Mouse (Mus musculus) layer of hippocampus, adult 18-20 months (tissue): Measurements from ENCODE around the gene 7530416G11Rik. TPM values are rescaled to one million over a fixed set of nuclear protein-coding genes. Genes with fewer than 3 reads are reported as not detected.

Experiments
- DNase-seq, 2 experiments: peaks; one replicate each; pipeline ENCODE4 v3.0.0; 2022; ENCODE audit warnings: low spot score in 2 of 2
- total RNA-seq, 2 experiments: library from RNA; stranded (reverse); gene quantifications; 2 replicates each; pipeline ENCODE4 v1.2.3; 2021

The 7530416G11Rik gene
- total RNA-seq, 2 experiments from 2014 or later: not detected

GRCm38 (mm10) chr15:85480630-85481029, 22.4 kb downstream of the 7530416G11Rik start:
- DNase-seq: no peak

DNA sequence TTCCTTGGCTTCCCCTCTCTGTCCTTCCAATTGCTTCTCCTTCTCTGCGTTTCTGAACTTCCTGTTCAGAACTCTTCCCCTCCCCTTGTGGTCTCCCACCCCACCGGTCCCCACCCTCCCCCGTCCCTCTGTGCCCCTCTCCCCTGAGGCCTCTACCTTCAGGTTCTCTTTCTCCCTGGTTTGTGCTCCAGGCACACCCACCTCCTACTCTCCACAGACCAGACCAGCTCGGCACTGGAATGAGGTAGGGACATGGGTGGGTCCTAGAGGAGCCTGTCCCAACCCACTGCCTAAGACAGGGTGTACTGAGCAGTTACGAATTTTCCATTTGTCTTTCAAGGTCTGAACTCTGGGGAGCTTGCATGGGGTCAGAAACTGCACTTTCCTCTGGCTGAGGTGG, 23.1 kb downstream of the 7530416G11Rik start:
- DNase-seq: no peak

DNA sequence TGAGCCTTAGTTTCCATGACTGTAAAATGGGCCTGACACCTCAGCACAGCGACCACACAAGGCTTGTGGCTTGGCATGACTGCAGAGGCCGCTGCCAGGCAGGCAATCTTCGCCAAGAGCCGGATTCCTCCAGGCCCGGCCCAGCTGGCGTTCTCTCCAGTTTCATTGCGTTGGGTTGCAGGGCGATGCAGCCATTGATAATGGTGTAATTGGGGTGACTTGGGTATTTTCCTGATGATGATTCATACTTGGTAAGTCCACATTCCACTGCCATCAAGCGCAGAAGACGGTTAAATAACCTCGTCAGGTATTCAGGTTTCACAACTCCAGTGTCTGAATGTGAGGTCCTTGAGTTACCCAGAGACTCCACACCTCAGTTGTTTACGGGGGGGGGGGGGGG, 23.7 kb downstream of the 7530416G11Rik start:
- no peak for DNase-seq

DNA sequence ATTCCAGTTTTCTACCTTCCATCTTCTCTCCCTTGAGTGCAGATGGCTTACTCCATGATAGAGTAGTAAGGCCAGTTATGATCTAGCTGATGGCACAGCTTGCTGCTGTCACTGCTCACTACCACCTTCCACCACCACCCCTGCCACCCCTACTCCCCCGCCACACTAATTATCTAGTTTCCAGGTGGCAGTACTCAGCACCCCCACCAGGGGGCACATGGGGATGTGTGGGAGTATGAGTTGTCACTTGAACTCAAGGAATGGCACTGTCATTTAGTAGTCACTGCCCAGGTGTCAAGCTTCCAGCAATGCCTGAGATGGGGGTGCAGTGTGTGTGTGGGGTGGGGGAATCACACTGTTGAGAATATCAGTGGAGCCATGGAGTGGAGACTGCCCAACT, 25.4 kb downstream of the 7530416G11Rik start:
- DNase-seq: peak in 1 of 2 experiments; percentile 52

GRCm38 (mm10) chr15:85474697-85475096, 28.3 kb downstream of the 7530416G11Rik start:
- DNase-seq: no peak

- DNase-seq: no peak
Observed at GRCm38 (mm10) chr15:85469401-85469800, 33.6 kb downstream of the 7530416G11Rik start.

DNA sequence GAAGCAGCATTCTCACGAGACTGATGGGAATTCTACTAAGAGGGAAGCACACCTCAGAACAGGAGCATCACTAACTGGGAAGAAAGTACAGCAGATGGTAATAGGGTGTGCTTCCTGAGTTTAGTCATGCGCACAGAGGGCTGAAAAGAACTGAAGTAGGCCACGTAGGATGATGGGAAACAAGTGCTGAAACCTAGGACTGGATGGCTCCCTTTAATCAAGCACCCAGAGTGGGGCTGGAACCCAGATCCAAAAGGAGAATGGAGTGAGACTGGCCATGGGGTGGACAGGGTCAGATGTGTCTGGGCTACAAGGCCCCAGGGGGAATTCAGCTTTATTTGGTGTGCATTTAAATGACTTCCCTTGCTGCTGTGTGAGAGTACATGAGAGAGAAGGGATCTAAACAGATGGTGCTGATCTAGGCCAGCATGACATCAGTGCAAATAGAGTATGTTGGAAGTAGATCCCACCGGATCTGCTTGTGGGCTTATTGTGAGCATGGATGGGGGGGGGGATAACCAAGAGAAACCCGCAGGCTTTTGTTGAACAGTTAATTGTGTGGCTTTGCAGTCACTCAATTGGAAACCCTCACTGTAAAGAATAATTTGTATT, 36.5 kb downstream of the 7530416G11Rik start:
- peak in 1 of 2 experiments; percentile 58 for DNase-seq

GRCm38 (mm10) chr15:85464823-85465565, 38.0 kb downstream of the 7530416G11Rik start:
- DNase-seq: peak in 1 of 2 experiments; percentile 52

GRCm38 (mm10) chr15:85464190-85464589, 38.8 kb downstream of the 7530416G11Rik start:
- DNase-seq: no peak

DNA sequence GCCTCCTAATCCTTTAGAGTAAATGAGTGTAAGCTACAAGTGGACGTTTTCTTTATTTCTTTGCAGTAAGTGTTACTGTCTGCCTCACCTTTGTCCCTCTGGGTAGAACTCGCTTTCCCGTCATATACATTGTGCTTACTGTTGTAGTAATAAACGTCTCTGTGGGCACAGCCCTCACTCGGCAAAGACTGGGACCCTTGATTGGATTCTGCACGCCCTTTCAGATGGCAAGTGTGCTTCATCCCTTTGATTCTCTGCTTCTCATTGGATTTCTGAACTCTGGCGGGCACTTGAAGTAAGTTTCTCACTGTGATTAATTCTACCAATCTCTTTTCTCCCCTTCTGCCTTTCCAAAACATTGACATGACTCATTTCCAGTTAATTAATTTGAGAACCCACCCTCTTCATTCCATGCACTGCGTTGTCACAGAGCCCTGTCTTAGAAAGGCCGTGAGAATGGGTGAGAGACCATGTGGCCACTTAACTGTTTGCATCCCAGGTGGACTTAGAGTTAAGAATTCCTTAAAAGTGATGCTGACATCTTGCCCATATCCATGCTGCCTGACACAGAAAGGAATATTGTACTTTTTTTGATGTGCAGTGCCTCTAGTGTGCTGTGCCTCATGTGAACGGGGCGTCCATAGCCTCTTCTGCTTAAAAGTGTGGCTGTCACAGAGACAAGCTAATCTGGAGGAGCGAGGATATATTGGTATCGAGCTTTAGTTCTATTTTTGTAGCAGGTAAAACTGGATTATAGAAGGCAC, 39.8 kb downstream of the 7530416G11Rik start:
- no peak for DNase-seq

DNA sequence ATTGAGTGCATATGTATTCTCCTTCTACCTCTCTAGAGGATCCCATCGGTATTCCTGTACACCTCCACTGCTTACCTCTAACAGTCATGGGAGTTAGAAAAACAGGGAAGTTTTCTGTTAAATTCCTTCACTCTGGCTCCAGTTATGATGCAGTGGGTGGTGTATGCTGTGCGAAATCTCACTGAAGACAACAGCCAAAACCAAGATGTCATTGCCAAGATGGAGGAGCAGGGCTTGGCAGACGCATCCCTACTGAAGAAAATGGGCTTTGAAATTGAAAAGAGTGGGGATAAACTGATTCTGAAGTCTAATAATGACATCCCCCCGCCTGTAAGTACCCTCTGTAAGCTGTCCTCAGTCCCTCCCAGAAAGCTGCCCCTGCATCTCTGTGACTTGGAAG, 40.9 kb downstream of the 7530416G11Rik start:
- DNase-seq: peak in 1 of 2 experiments; percentile 57

- DNase-seq: peak in 1 of 2 experiments; percentile 58
Observed at GRCm38 (mm10) chr15:85461541-85461940, 41.5 kb downstream of the 7530416G11Rik start.

DNA sequence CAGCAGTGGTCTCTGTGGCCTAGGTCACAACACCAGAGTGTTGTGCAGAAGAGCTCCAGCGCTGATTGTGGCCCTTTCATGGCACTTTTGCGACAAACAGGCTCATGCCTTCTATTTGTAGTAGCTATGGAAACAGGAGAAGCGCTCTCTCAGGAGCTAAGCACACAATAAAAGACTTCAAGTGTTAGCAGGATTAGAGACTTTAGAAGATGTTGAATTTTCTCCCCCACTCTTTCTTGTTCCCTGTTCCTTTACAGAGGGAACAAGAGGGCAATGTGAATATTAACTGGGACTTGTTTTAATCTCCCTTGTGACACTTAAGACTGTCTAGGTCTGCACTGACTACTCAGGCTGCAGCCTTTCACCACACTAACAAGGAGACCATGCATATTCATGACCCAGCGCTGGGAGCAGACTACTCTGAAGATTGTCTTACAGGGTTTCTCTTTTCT, 44.4 kb downstream of the 7530416G11Rik start:
- DNase-seq: no peak

DNA sequence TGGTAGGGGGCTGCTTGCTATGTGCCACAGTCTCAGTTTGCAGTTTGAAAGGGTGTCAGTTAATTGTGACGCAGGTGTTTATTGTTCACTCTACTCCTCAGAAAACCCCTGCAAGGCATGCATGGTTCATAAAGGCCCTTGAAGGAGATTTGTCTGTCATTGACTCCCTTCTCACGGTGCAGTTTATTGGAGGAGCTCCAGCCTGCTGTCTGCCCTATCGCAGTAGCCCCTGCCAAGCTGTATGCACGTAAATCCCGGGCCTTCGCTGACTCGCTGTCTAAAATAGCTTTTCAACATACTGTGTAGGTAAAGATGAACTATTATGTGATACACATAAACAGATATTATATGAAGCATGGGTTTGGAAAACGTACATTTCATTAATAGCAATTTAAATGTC, 45.2 kb downstream of the 7530416G11Rik start:
- no peak for DNase-seq

DNA sequence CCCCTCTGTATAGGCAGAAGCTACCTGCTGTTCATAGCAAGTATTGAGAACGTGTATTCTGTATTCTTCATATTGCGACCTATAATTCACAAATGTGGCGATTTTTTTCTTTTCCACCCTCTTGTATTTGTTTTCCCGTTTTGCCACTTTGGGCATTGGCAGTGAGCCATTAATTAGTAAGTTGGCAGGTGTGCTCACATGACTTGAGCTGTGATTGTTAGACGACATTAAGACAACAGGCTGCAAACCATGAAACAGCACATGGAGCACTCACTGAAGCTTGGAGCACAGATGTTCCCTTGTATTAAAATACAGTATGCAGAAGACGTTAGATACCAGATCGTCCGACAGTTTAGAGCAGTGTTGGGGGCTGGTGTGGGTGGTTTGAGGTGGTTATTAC, 46.1 kb downstream of the 7530416G11Rik start:
- DNase-seq: no peak

- no peak for DNase-seq
Observed at GRCm38 (mm10) chr15:85446652-85447051, 56.4 kb downstream of the 7530416G11Rik start.

Other genes starting within 250 kb of the 7530416G11Rik start
- gene Atxn10, start 167.0 kb downstream of the 7530416G11Rik start, total RNA-seq: 100 to 1,000 TPM; 286 to 293 TPM
- 10 to 100 TPM; 43.3 to 53.8 TPM for gene Wnt7b, start 79.2 kb upstream of the 7530416G11Rik start, total RNA-seq
- gene Ppara, start 231.8 kb upstream of the 7530416G11Rik start, total RNA-seq: 1 to 10 TPM; 2.9 to 3.4 TPM